Mouse (Mus musculus): ENCODE results near the gene Tff1.
A peak's percentile ranks its signal among the peaks of the same experiment; 100 is the strongest.

The Tff1 gene

GRCm38 (mm10) chr17:31165127-31165526 lies at the start of gene Tff1:
Tff1 (minus strand) TSS chr17:31165277.
- no peak for DNase-seq (ENCODE audit: low read depth, low spot score)

GRCm38 (mm10) chr17:31211881-31212280 lies 46.8 kb upstream of the Tff1 start:
- peak; percentile 32 for DNase-seq (ENCODE audit: low read depth, low spot score)

- peak; percentile 78 for DNase-seq (ENCODE audit: low read depth, low spot score)
Observed at GRCm38 (mm10) chr17:31210299-31210698, 45.2 kb upstream of the Tff1 start.

GRCm38 (mm10) chr17:31209376-31209930 lies 44.4 kb upstream of the Tff1 start:
- peak; percentile 56 for DNase-seq (ENCODE audit: low read depth, low spot score)

GRCm38 (mm10) chr17:31208654-31209053 lies 43.6 kb upstream of the Tff1 start:
- no peak for DNase-seq (ENCODE audit: low read depth, low spot score)

GRCm38 (mm10) chr17:31207771-31208334 lies 42.8 kb upstream of the Tff1 start, which contains the start of gene Ubash3a:
Ubash3a (plus strand) TSS chr17:31207873.
- peak; percentile 81 for DNase-seq (ENCODE audit: low read depth, low spot score)

GRCm38 (mm10) chr17:31198877-31199276 lies 33.8 kb upstream of the Tff1 start, which contains the start of gene Tmprss3:
Tmprss3 (minus strand) TSS chr17:31198977.
- no peak for DNase-seq (ENCODE audit: low read depth, low spot score)

GRCm38 (mm10) chr17:31196283-31196682 lies 31.2 kb upstream of the Tff1 start:
- DNase-seq (ENCODE audit: low read depth, low spot score): no peak

- no peak for DNase-seq (ENCODE audit: low read depth, low spot score)
Observed at GRCm38 (mm10) chr17:31195207-31195606, 30.1 kb upstream of the Tff1 start.

- no peak for DNase-seq (ENCODE audit: low read depth, low spot score)
Observed at GRCm38 (mm10) chr17:31193360-31193759, 28.3 kb upstream of the Tff1 start.

GRCm38 (mm10) chr17:31192663-31193062 lies 27.6 kb upstream of the Tff1 start:
- no peak for DNase-seq (ENCODE audit: low read depth, low spot score)

- DNase-seq (ENCODE audit: low read depth, low spot score): no peak
Observed at GRCm38 (mm10) chr17:31191825-31192224, 26.7 kb upstream of the Tff1 start.

GRCm38 (mm10) chr17:31187370-31187769 lies 22.3 kb upstream of the Tff1 start:
- peak; percentile 88 for DNase-seq (ENCODE audit: low read depth, low spot score)

- peak; percentile 66 for DNase-seq (ENCODE audit: low read depth, low spot score)
Observed at GRCm38 (mm10) chr17:31184269-31184990, 19.4 kb upstream of the Tff1 start.

- DNase-seq (ENCODE audit: low read depth, low spot score): no peak
Observed at GRCm38 (mm10) chr17:31183180-31183974, 18.3 kb upstream of the Tff1 start.

- no peak for DNase-seq (ENCODE audit: low read depth, low spot score)
Observed at GRCm38 (mm10) chr17:31181490-31181889, 16.4 kb upstream of the Tff1 start.

GRCm38 (mm10) chr17:31176321-31176720 lies 11.2 kb upstream of the Tff1 start:
- DNase-seq (ENCODE audit: low read depth, low spot score): peak; percentile 56

- no peak for DNase-seq (ENCODE audit: low read depth, low spot score)
Observed at GRCm38 (mm10) chr17:31169796-31170195, 4.7 kb upstream of the Tff1 start.

GRCm38 (mm10) chr17:31163821-31164220 lies 1.3 kb downstream of the Tff1 start:
- DNase-seq (ENCODE audit: low read depth, low spot score): no peak

GRCm38 (mm10) chr17:31162607-31163006 lies 2.5 kb downstream of the Tff1 start:
- no peak for DNase-seq (ENCODE audit: low read depth, low spot score)

GRCm38 (mm10) chr17:31160291-31160690 lies 4.8 kb downstream of the Tff1 start:
- no peak for DNase-seq (ENCODE audit: low read depth, low spot score)

- no peak for DNase-seq (ENCODE audit: low read depth, low spot score)
Observed at GRCm38 (mm10) chr17:31157921-31158320, 7.2 kb downstream of the Tff1 start.

All from CD4-positive, CD25-positive, alpha-beta regulatory T cell, adult 2 months (primary cell).